In the genomic region with DNA sequence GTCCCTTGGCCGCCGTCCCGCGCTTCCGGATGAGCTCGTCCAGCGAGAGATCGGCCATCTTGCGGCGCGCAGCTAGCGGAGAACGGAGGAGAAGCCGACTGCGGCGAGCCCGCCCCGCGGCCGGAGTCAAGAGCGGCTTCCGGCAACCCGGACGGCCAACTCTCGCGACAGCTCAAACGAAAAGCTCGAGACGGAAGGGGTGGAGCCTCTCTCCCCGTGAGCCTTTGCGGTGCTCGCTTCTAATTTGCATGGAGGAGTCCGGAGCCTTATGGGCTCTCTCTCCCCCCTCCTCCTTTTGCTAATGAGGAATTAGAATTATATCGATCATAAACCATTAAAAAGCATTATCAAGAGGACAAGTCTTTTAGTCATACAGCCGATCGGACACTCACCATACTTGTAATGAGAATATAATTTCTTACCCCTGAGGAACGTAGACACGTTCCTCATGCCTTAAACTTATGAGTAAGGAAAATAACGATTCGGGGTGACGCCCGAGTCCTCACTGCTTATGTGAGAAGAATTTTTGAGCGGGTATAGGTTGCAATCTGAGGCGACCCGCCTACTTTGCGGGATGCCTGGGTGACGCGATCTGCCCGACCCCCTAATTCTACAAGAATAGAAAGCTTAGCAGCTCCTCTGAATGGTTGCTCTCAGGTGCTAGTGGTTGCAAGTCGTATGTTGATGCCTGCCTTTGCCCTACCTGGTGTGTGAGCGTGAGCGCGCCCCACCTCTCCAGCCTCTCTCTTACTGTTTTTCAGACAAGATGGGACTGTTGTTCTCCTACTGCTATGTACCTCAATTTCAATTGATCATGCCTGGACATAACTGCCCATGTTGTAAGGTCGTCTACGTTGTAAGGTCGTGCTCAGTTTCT, we compare ENCODE assay signal across 8 mouse cellular contexts. TPM values are rescaled to one million over a fixed set of nuclear protein-coding genes. Genes with fewer than 3 reads are reported as not detected.
DNase-seq lines count a peak whose midpoint lies in the region; ATAC-seq and TF ChIP-seq lines count a peak whose summit lies in the region.

Gene Poldip3 (minus strand): TSS at position 189 of the 877 bp plus-strand sequence.

- peak; percentile 94 for ATAC-seq in hindbrain, postnatal 0 days
- ATAC-seq in megakaryocyte, adult 5-6 weeks (ENCODE audit: poor library complexity, severe bottlenecking) = peak; percentile 84

- no peak for TF ChIP-seq CTCF in gastrocnemius, adult 2 months (IDR thresholded peaks at IDR 0.05)
- TF ChIP-seq CTCF in hindbrain, postnatal 0 days (IDR thresholded peaks at IDR 0.05; ENCODE audit: low read depth) = no peak
- TF ChIP-seq CTCF in left cerebral cortex, adult 2 months (IDR thresholded peaks at IDR 0.05) = no peak; the same call in 1 of the 2 replicates

- peaks cover 9% of the 10 kb centered on the region; the same call in 1 of the 2 replicates for H3K4me1 ChIP-seq in hindbrain, postnatal 0 days (ENCODE audit: insufficient read depth, low read length)

- peak within 1 kb of the TSS; percentile 87 for H3K4me2 ChIP-seq in hindbrain, postnatal 0 days (ENCODE audit: low read depth, low read length)

- DNase-seq in WW6 (ENCODE audit: low read depth, low spot score) = peak; percentile 94
- peak; percentile 93 to 96 for DNase-seq in cerebellum, postnatal 4 days (ENCODE audit: low spot score in 2 of 2)
- DNase-seq in gastrocnemius, adult 2 months = peak; percentile 99
- peak; percentile 99 for DNase-seq in hindbrain, postnatal 0 days (ENCODE audit: low spot score)
- DNase-seq in left cerebral cortex, adult 2 months (ENCODE audit: extremely low spot score in 1 of 2, low spot score in 2 of 2) = peak; percentile 97 to 98
- peak; percentile 98 for DNase-seq in right cerebral cortex, adult 2 months (ENCODE audit: low spot score in 2 of 2)
- peak; percentile 99 for DNase-seq in urinary bladder, postnatal 14 days (ENCODE audit: low spot score)

- H3K9me3 ChIP-seq in hindbrain, postnatal 0 days (ENCODE audit: low read length) = no peaks in the 10 kb centered on the region

- H3K4me3 ChIP-seq in gastrocnemius, adult 2 months = peak within 1 kb of the TSS; percentile 85
- H3K4me3 ChIP-seq in hindbrain, postnatal 0 days (ENCODE audit: low read length) = peak within 1 kb of the TSS; percentile 95
- peak within 1 kb of the TSS; percentile 70 for H3K4me3 ChIP-seq in left cerebral cortex, adult 2 months

- intact Hi-C loops in gastrocnemius, adult 2 months (cut with DNase I) = loop anchor here (2.0 kb wide), 1 partner anchor 23 kb away; the partner anchor contains the start of gene Cyb5r3
- intact Hi-C loops in left cerebral cortex, adult 2 months (cut with DNase I) = loop anchor here (1.0 to 2.0 kb wide), 2 partner anchors 23 to 27 kb away; partner anchors contain the start of genes Cyb5r3 and Rrp7a

- under 1% methylated on average over 56 of the region's 56 CpGs for WGBS in hindbrain, postnatal 0 days

- H3K27me3 ChIP-seq in hindbrain, postnatal 0 days (ENCODE audit: insufficient read depth, low read length) = no peaks in the 10 kb centered on the region

- H3K36me3 ChIP-seq in hindbrain, postnatal 0 days (ENCODE audit: insufficient read depth, low read length) = peaks cover 11% of the 10 kb centered on the region

- peak within 1 kb of the TSS; percentile 90 for H3K9ac ChIP-seq in hindbrain, postnatal 0 days (replicated peaks; ENCODE audit: low read length)

- H3K27ac ChIP-seq in gastrocnemius, adult 2 months = peak within 1 kb of the TSS; percentile 98
- H3K27ac ChIP-seq in hindbrain, postnatal 0 days = peak within 1 kb of the TSS; percentile 99
- peak within 1 kb of the TSS; percentile 98 for H3K27ac ChIP-seq in left cerebral cortex, adult 2 months

RNA-seq across cellular contexts. Expression of gene Poldip3, which starts in this region (rescaled TPM):
- 10 to 100 TPM; 16.0 to 16.3 TPM for total RNA-seq in gastrocnemius, adult 2 months (2021)
- total RNA-seq in hindbrain, postnatal 0 days (2014; rRNA removed) = 97.5 and 115 TPM in 2 replicates
- 96.9 and 103 TPM in 2 replicates for polyA plus RNA-seq in hindbrain, postnatal 0 days (2015; fragmentation: Nextera tagmentation; extraction: Ambion mirVana)
- 10 to 100 TPM; 86.5 to 95.1 TPM for total RNA-seq in left cerebral cortex, adult 2 months (2021)
- 41.5 and 45.2 TPM in 2 replicates for total RNA-seq in megakaryocyte, adult 5-6 weeks (2015)
- 96.6 and 118 TPM in 2 replicates for total RNA-seq in megakaryocyte, adult 5-6 weeks (2017)

Comparison
In these comparisons a context has a peak if more than half of its experiments do, and no peak if none do; other contexts are left out.
1. Peak in every context shown above with its lines: DNase-seq, ATAC-seq, H3K4me3 ChIP-seq and H3K27ac ChIP-seq.